Mouse (Mus musculus): Measurements from ENCODE around the gene Tmem151b.

The Tmem151b gene

DNA sequence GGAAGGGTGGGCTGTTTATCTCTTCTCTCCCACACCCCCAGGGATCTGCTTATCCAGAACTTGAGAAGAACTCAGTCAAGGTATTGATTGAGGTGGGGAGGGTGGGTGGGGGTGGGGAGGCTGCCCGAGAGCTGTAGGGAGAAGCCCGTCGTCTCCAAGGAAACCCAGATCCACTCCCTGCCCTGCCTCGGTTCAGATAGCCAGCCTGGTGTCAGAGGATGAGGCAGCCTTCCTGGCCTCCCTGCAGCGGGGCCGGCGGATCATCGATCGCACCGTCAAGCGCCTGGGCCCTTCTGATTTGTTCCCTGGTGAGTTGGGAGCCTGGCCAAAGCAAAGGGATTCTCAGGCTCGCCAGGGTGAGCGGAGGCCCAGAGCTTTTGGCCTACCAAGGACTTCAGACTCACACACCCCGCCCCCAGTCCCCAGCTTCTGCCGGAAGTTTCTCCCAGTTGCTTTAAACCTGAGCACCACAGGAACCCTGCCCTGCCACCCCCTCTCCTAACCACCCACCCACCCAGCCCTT lies 34.2 kb downstream of the Tmem151b start:
- in situ Hi-C loops (cut with MseI, MboI): loop anchor here in 1 of 2 experiments (5.0 kb wide), 1 partner anchor 37 kb away; no protein-coding TSS in a partner anchor

DNA sequence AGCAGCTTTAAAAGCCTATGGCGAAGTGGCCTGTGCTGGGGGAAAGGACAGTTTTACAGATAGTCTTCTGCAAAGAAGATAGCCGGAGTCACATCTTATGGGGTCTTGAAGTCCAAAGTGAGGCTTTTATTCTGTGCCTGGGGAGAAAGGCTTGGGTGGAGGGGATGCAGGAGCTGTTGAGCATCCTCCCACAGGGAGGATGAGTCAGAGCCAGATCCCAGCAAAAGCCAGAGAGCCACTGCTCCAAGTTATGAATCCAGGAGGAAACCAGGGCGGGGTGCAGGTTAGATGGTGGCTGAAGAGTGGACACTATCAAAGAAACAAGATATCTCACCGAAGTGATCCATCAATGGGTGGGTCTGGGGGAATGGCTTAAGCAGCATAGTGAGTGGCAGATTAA lies 37.7 kb downstream of the Tmem151b start:
- in situ Hi-C loops (cut with MseI, MboI): loop anchor here in 1 of 2 experiments (5.0 kb wide), 1 partner anchor 41 kb away; no protein-coding TSS in a partner anchor

DNA sequence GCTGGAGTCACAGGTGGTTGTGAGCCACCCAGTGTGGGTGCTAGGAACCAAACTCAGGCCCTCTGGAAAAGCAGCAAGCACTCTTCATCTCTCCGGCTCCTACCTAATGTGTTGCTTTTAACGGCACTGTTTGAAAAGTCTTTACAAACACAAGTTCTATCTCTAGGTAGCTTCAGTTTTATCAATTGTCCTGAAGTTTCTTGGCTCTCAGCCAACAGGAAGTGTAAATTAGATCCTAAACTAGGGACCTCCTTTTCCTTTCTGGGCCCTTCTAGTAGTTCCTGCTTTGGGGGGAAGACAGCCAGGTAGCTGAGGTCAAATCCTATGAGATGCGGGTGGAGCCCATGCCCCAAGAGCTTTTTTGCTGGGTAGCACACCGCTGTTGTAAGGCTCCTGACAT lies 38.6 kb downstream of the Tmem151b start:
- in situ Hi-C loops (cut with MseI, MboI): loop anchor here in 1 of 2 experiments (5.0 kb wide), 1 partner anchor 41 kb away; no protein-coding TSS in a partner anchor

DNA sequence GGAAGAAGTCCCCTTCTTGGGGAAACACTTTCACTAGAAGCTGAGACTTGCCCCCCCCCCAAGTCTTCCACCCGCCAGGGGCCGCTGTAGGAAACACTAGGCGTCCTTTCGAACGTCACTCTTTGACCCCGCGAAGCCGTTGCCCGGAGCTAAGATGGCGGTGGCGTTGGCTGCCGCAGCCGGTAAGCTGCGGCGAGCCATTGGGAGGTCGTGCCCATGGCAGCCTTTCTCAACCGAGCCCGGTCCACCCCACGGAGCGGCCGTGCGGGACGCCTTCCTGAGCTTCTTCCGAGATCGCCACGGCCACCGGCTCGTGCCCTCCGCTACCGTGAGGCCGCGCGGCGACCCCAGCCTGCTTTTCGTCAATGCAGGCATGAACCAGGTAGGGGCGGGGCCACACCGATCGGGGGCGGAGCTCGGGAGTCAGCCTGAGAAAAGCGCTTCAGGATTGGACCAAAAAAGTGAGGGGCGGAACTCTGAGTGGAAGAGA lies 42.7 kb downstream of the Tmem151b start, which contains the start of gene Aars2:
Aars2 (plus strand) TSS at position 142 of the 490 bp plus-strand sequence.
- in situ Hi-C loops (cut with MseI, MboI): no loop called here

DNA sequence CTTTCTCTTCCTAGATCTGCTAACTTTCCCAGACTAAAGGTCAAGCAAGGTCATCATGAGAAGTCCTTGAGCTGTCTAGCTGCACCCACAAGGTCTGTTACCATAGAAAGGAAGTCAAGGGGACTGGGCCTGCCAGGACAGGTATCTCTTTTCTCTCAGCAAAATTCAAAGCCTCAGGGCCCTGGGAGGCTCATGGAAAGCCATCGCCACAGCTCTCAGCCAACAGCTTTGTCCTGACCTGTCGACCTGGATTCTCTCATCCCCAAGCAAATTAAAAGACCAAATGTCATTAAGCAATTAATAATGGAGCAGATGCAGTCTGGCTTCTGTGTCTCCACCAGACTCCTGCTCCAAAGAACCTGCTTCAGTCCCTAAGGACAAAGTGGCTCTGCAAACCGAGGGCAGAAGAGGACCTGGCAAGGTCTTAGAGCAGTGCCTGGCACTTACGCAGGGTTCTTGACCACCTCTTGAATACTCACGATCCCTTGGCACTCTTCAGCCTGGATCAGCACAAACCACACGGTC lies 43.5 kb downstream of the Tmem151b start:
- in situ Hi-C loops (cut with MseI, MboI): no loop called here

DNA sequence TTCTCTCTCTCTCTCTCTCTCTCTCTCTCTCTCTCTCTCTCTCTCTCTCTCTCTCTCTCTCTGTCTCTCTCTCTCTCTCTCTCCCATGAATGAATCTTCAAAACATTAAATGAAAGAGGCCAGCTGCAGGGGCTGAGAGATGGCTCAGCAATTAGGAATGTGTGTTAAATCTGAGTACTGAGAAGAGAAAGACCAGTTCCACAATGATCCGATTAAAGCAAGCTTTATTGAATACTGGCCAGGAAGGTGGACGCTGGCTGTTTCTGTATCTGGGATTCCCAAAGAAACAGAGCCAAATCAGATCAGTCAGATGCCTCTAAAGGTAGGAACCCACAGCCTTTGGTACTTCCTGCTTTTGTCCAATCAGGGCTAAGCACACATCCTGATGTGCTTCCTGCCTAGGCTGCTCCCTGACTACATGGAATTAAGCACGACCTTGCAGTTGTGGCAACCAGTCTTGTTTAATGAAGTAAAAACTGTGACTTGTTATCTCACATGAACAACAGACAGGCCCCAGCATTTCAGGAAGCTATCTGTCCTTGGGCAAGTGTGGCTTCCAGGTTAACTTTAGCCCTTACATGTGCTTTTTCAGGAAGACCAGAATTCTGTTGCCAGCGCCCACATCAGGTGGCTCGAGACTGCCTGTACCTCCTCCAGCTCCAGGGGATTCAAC lies 46.0 kb downstream of the Tmem151b start:
- in situ Hi-C loops (cut with MseI, MboI): no loop called here

DNA sequence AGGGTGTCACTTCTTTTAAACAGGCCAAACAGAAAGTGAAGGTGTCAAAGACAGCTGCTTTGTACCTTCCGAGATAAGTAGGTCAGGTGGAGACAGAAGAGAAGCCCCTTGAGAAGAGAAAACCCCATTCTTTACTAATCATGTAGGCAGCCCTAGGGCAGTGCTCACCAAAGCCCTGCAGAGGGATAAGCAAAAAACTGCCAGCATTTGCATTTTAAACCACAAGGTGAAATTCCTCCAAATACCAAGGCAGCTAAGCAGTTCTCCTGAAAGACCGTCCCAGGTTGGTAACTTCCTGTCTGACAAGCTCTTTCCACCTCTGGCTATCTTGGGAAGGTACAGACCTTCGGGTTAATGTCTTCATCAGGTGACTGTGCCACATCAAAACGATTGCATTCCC lies 47.2 kb downstream of the Tmem151b start:
- in situ Hi-C loops (cut with MseI, MboI): no loop called here

DNA sequence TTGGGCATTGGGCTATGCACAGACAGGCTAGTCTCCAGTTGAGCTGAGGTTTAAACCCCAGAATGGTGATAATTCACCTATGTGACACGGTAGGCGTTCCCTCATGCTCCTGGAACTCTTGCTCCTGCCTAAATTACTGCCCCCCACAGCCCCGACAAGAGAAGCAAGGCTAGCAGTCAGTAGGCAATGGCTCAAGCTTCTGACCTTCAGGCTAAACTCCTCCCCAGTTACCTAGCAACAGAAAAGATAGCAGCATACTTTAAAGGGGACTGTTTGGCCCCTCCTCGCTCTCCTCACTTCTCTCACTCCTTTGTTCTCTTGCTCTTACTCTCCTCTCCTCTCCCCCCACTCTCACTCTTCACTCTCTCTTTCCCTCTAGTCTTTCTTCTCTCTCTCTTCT lies 48.5 kb downstream of the Tmem151b start:
- in situ Hi-C loops (cut with MseI, MboI): no loop called here

DNA sequence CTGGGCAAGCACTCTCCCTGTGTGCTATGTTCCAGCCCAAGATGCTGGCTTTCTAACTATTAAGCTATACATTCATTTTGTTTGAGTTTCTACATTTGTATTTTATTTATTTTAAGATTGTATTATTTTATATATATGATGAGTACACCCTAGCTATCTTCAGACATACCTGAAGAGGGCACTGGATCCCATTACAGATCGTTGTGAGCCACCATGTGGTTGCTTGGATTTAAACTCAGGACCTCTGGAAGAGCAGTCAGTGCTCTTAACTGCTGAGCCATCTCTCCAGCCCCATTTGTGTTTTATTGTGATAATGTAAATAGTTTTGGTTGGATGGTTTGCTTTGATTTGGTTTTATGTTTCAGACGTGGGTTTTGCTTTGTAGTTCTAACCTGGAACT lies 50.0 kb downstream of the Tmem151b start:
- in situ Hi-C loops (cut with MseI, MboI): no loop called here

DNA sequence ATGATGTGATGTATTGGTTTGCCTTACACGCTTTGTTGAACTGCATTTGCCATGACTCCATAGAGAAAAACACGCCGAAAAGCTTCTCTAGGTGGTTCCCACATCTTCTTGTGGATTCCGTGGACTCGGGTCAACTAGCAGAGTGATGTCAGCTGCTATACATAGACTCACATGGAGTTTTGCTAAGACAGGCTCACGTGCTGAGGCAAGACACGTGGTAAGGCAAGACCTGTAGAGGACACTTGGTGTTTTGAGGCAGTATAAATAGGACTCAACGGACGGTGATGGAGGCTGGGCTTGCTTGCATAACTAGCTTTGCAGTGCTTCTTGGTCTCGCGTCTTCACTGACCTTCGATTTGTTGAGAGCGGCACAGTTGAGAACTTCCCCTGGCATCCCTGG lies 51.1 kb downstream of the Tmem151b start:
- in situ Hi-C loops (cut with MseI, MboI): no loop called here

DNA sequence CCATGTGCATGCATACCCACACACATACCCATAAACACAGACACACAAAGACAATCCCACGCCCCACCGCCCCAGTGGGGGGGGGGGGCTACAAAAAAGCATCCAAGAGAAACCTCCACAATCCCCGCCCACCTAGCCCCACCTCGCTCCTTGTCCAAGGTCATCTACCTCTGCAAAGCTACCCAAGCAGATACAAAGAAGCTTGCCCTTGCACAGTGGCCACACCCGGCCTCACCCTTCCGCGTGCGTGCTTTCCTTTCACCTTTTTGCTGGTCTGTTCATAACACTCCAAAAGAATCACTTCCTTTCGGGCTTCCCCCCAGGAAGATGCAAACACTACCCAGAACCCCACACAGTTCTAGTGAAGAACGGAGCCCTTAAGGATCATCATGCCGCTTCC lies 54.1 kb downstream of the Tmem151b start:
- in situ Hi-C loops (cut with MseI, MboI): no loop called here
